Mouse (Mus musculus): ENCODE measurements around the gene Prss16.

GRCm38 (mm10) chr13:22001823-22002222 lies 7.7 kb downstream of the Prss16 start:
- TF ChIP-seq CTCF (IDR thresholded peaks at IDR 0.05; ENCODE audit: low read depth) (no peak), EP300 (optimal IDR thresholded peaks at IDR 0.05) (no peak)

Measured in stomach, postnatal 0 days (tissue).